Mouse (Mus musculus): ENCODE data around the gene Mettl13.

Gene Mettl13

DNA sequence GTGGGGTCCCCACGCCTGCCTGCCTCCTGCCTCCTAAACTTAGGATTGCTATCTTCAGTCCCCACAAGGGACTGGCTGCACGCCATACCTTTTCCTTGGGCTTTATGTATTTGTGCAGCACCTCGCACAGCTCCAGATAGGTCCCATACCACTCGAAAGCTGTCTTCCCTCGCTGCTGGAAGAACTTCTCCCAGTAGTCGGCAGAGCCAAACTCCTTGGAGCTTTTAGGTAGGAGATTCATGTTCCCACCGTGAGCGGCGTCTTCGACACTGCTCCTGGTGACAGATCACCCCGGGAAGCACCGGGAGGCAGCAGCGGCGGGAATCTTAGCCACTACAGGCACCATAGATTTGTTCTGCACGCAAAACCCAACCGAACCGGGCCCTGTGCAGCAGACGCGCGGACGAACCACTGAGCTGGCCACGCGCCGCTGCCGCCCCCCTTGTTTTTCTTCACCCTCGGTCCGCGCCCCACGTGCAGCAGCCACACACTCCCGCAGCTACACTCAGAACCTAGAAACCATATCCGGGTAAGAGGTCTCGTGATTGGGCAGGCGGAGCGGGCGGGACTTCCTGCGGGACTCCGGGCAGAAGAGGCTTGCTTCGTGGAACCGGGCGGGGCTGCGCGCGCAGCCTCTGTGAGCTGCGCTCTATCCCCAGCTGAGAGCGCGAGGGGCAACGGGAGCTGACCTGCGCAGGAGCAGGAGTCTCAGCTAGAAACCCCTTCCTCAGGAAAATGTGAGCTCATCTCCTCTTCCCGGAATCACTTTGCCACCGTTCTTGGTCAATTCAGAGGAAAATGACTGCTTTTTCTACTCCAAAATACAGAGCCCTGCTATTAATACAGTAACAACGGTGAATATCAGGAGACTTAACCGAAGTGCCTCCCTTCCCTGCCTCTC is at the start of gene Mettl13:
Gene Mettl13 (minus strand): TSS at position 536 of the 901 bp plus-strand sequence.
- DNase-seq (ENCODE audit: low read depth), result peak; percentile 94

DNA sequence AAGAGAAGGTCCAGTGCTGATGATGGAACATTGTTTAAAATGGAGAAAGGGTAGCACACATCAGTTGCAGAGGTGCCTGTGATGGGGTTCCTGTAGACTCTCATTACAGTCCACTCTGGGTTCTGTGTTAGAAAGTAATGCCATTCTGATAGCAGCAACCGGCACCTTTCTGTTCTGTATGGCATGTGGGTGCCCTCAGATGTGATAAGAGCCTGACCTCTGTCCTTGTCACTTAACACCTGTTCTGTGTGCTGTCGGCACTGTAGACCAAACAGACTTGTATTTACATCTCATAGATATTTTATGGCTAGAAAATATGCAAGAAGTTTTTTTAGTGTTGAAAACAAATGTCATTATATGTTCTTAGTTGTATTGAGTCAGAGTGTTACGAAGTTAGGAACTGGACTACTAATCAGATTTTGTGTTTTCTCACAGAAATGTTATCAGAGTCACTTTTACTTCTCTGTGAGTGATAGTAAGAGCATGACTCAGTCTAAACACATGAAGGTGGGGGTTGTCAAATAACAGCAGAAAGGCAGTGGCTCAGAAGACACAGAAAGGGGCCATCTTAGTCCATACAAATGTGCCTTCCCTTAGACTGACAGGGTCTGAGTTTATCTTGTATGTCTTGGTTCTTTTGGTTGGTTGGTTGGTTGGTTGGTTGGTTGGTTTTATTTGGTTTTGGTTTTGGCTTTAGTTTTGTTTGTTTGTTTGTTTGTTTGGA is 49.2 kb upstream of the Mettl13 start:
- DNase-seq (ENCODE audit: low read depth), result no peak

DNA sequence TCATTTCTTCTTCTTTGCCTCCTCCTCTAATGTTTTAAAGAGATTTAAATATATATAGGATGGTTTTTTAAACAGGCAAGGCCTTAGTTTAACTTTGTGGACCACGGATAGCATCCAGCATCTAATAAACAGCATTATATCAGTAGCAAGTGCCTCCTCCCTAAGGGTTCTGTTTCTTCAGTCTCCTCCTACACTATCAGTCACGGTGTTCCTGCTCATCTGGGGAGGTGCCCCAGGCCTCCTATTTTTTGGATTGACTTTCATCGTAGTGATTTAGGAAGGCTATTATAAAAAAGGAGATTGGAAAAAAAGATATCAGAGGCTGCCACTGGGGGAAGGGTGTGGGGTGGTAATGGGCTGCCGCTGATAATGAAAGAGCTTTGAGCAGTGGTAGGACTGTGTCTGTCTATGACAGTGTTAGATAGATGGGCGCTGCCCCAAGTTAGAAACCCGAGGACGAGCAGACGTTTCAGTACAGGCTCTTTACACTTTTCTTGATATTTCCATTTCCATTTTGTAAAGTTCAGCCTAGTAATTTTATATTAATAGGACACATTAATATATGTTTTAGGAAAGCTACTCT is 42.2 kb upstream of the Mettl13 start:
- DNase-seq (ENCODE audit: low read depth), result no peak

DNA sequence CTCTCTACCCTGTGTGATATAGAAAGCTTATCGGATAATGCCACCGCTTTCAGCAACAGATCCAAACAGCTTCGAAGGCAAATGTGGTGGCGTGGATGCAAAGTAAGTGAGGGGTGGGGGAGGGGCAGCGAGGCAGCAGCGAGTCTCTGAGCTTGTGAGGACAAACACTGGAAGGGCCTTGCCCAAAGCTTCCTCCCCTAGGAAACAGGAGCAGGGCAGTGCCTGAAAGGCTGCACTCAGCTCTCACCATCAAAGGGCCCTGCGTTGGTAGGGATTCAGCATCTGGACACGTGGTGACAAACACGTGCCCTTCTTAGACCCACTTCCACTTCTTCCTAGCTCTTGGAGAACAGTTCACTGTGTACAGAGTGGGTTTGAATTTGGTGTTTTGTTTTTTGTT is 41.1 kb upstream of the Mettl13 start:
- DNase-seq (ENCODE audit: low read depth), result no peak

DNA sequence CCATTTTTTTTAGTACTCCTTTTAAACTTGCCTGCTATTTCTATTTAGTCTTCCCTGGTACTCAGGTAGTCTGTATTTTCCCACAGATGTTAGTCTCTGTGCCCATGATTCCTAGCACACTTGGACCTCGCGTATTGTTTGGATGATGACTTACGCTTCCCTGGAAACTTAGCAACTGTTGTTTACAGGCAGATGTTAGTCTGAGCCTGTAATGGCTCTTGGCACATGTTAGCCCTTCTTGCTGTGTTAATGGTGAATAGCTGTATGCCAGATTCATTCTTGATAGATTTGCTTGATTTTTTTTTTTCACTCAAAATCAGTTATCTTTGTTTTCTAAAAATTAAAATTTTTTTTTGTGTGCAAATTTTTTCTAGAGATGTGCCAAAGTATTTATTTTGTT is 40.3 kb upstream of the Mettl13 start:
- no peak for DNase-seq (ENCODE audit: low read depth)

DNA sequence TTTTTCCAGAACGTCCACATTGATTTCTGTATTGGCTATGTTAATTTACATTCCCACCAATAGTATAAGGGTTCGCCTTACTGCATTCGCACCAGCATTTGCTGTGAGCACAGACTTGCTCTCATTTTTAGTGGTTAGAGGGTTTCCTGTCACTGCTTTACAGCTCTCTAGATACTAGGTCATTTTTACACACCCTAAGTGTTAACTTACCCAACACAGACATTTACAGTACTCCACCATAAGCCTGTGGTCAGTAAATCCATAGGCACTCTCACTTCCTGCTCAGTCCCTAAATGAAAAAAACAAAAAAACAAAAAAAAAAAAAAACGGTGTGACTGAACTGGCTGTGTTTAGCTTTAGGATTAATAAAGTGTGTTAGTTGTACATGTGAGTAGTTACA is 37.9 kb upstream of the Mettl13 start:
- DNase-seq (ENCODE audit: low read depth), result no peak

DNA sequence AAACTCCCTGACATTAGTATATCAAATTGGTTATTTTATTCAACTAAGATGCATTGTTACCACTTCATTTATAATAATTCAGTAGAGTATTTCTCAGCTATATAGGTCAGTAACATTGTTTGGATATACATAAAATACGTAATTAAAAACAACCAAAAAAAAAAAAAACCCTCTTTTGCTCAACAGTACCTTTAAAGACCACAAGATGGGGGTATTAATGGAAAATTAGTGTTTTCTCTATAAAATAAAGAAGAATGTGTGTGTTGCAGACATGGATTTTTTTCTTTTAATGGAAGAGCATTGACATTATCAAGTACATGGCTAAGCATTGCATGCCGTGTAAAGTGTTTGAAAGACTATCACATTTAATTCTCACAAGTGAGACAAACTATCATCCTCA is 34.5 kb upstream of the Mettl13 start:
- DNase-seq (ENCODE audit: low read depth), result no peak

DNA sequence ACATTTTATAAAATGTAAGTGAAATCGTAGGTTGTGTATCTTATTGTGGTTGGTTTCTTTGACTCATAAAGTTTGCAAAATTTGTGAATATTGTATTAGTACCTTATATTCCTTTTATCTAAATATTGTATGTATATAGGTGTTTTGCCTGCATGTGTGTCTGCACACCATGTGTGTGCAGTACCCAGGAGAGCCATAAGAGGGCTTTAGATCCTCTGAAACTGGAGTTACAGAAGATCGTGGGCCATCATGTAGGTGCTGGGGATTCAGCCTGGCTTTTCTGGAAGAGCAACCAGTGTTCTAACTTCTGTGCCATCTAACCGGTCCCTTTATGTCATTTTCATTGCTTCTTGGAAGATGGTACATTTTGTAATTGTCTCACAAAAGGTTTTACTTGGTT is 26.7 kb upstream of the Mettl13 start:
- no peak for DNase-seq (ENCODE audit: low read depth)

DNA sequence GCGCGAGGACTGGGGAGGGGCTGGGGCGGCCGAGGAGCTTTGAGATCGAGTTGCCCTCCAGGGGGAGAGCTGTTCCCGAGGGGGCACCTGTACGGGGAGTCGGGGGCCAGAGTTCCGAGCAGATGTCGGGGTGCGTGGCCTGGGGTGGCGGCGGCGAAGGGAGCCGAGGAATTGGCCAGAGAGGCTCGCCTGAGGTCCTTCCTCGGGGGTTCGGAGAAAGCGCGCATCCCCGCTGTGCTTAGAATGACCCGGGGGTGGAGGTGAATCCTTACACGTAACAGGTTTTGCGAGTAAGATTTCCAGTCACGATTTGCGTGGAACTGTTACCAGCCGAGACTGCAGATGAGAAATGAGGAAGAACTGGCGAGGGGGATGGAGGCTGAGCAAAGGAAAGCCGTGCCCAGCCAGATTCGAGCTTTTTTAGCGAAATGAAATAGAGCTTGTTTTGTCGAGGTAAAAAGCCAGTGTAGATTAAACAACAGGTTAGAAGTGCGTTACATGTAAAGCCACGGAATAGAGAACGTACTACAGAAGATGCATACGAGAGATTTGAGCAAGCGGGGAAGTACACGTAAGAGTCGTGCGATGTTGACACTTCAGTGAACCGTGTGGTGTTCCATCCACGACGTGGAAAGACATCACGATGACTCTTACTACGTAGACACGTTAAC is 22.7 kb upstream of the Mettl13 start:
- DNase-seq (ENCODE audit: low read depth), result peak; percentile 73

DNA sequence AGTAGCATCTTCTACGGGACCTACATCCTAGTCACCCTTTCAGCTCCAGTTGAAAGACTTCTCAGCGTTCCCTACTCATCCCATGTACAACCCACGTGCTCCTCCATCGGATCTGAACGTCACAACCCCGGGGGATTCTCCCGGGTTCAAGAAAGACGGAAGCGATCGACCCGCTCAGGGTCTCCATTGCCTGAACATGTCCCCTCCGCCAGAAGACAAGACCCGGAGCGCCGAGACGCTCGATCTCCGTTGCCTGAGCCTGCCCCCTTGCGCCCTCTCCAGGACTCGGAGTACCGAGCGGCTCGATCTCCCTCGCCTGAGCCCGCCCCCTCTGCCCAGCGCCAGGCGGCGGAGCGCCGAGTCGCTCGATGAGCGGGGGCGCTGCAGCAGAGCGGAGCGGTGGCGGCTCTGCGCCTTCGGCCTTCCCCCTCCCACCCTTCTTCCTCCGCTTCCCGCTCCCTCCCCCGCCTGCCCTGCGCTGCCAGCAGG is 22.0 kb upstream of the Mettl13 start, which contains the start of gene Vamp4:
Gene Vamp4 (plus strand): TSS at position 256 of the 489 bp plus-strand sequence.
- DNase-seq (ENCODE audit: low read depth), result peak; percentile 91

DNA sequence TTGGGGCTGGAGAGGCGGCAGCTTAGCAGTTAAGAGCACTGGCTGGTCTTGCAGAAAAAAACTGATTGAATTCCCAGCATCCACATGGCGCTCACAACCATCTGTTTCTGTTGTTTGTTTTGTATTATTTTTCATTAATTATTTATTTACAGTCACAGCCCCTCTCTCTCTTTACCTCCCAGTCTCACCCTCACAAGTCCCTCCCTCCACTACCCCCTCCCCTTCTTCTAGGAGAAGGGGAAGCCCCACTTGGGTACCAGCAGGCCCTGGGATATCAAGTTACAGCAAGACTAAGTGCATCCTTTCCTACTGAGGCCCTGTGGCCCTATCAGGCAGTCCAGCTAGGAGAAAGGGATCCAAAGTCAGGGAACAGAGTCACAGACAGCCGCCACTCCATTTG is 19.0 kb upstream of the Mettl13 start:
- DNase-seq (ENCODE audit: low read depth), result no peak

DNA sequence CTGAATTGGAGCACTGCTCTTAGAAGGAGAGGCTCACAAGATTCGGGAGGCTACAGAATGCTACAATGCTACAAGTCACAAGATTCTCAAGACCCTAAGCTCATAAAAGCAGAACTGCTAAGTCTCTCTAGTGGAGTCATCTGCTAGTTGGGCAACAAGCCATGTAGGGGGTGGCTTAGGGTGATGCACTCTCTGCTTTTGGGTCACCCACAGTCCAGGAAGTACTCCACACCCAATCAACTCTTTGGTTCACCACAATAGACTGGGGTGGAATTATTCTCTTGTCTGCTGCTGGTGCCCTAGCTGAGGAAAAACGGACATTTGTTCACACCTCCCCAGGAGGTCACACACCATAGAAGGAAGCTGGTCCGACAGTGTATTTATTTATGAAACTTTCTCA is 16.6 kb upstream of the Mettl13 start:
- peak; percentile 89 for DNase-seq (ENCODE audit: low read depth)

DNA sequence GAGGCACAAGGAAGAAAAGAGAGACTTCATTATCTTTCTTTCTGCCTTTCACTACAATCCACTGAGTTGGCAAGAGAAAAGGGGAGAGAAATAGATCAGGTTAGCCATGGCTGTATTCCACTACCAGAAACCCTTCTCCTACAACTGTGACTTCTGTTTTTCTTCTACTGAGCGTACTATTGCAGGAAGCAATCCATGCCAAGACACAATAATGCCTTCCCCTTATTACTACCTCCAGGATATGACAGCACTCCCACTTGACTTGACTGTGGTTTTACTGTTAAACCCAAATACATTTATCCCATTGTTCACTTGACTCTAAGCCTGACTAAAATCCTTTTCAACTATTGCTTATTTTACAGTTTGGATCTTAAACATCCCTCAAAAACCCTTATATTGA is 14.9 kb upstream of the Mettl13 start:
- peak; percentile 74 for DNase-seq (ENCODE audit: low read depth)

DNA sequence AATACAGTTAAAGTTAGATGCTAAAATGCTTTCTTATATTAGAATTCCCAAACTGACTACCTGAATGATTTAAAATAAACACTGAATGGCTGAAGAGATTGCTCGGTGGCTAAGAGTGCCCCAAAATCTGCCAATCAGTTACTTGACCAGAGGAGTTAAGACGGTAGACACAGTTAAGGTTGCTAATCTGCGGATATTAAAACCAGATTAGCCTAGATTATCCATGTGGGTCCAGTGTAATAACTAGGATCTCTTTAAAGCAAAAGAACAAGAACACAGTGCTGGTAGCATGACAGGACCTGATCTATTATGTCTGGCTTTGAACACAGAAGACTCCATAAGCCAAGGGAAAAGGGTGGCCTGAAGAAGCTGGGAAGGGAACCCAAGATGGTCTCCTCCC is 5.8 kb upstream of the Mettl13 start:
- no peak for DNase-seq (ENCODE audit: low read depth)

DNA sequence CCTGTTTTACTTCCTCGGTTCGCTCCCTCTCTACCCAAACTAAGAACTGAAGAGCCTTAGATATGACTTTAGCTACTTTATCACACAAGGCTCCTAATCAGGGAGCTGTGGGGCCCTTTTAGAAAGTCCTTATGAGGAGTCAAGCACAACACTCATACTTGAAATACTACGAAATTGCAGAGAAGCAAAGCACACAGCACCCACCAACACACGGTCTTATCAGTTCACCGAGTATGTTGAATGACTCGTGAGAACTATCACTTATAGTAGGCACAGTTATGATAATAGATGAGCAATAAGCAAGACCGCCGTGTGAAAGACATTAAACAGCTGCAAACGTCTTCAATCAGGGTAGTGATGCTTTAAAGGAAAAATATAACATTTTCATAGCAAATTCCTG is 4.6 kb upstream of the Mettl13 start:
- DNase-seq (ENCODE audit: low read depth), result no peak

DNA sequence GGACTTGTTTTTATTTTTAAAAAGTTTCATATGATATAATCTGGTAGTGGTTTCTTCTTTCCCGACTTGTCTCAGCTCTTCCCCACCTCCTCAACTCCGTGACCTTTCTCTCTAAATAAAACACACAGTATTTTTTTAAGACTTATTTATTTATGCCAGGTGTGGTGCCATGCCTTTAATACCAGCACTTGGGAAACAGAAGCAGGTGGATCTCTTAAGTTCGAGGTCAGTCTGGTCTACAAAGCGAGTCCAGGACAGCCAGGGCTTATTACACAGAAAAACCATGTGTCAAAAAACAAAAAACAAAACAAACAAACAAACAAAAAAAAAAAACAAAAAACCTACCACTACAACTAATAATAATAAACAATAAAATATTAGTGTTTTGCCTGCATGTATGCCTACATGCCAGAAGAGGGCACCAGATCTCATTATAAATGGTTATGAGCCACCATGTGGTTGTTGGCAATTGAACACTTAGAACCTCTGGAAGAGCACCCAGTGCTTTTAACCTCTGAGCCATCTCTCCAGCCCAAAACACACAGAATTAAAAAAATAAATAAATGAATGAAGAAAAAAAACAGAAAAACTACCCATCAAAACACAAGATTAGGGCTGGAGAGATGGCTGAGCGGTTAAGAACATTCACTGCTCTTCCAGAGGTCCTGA is 1.4 kb upstream of the Mettl13 start:
- DNase-seq (ENCODE audit: low read depth), result peak; percentile 79

DNA sequence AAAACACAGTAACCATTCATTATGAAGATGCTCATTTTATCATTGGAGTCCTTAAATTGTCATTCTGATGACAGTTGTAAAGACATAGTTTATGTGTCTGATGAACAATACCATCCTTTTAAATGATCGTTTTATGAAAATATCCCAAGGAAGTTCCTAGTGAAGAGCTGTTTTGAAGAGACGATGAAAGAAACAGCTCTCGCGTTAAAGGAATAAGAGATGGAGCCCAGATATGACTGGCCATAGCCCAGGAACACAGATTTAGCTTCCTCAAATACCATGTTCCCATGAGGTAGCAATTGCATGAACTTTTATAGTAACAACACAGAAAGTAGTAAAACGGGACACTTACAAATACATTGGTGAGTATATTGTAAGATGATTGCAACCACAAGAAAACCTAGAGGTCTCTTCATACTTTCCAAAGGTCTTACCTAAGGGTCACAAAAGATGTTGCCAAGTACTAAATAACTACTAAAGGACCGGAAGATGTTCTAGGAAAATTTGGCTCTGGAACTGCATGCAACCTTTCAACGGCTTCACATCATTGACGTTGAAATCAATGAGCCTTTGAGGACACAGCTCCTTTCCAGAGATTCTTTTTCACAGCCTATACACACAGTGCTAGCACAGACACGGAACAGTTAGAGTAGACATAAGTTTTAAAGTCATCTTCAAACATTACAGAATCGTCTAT is 714 bp upstream of the Mettl13 start:
- DNase-seq (ENCODE audit: low read depth), result no peak

DNA sequence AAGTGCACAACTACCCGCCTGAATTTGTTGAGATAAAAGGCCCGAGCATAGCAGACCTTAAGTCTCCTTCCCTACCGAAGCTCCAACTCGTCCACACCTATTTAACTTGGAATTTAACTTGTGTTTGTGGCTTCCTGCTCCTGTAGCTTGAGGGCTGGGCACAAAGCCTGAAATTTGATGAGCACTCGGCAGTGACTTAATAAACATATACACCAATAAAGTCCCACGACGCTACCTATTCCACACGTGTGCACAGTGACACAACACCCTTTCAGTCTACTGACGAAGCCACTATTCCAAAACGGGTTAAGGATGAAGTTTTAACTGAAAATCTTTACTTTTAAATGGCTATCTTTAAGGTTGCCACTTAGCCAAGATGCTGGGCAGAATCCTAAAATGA is 744 bp downstream of the Mettl13 start:
- peak; percentile 29 for DNase-seq (ENCODE audit: low read depth)

DNA sequence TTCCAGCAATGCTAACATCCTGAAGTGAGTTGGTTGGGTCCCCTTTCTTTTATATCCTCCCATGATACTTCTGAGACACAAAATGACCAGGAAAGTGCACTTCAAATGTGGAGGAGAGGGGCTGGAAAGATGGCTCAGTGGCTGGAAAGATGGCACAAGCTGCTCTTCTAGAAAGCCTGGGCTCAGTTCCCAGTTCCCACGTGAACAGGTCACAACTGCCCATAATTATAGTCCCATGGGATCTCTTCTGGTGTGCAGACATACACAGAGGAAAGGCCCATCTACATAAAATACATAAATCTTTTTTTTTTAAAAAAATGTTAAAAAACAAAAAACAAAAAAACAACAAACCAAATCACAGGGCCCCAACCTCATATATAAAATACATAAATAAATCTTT is 5.1 kb downstream of the Mettl13 start:
- DNase-seq (ENCODE audit: low read depth), result no peak

DNA sequence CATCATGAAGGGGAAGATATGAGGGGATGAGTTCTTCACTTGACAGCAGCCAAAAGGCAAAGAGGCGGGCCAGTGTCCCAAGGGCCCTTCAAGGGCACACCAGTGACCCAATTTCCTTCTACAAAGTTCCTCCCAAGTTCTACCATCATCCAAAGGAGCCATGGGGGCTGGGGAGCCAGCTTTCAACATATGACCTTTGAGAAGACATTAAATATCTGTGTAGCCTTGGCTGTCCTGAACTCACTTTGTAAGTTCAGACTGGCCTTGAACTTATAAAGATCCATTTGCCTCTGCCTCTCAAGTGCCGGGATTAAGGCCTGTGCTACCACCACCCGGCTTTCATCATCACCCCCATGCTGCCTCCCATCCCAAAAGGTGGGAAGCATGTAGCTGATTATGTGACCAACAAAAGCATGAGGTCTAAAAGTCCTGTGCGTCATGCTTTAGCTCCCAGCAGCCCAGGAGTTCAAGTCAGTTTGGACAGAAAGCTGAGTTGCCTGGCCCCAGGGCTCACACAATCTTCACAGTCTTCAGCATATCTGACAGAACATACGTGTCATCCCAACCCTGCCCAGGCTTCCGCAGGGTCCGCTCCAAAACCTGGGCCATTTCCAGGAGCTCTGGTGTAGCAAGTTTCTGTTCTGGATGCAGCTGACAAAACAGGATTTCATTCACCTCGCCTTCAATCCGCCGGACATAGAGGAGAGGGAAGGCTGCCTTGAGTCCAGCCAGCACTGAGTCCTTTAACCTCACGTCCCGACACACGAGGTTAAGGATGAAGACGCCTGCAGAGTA is 14.4 kb downstream of the Mettl13 start:
- no peak for DNase-seq (ENCODE audit: low read depth)

All from 416B (cell line).